In the genomic region with DNA sequence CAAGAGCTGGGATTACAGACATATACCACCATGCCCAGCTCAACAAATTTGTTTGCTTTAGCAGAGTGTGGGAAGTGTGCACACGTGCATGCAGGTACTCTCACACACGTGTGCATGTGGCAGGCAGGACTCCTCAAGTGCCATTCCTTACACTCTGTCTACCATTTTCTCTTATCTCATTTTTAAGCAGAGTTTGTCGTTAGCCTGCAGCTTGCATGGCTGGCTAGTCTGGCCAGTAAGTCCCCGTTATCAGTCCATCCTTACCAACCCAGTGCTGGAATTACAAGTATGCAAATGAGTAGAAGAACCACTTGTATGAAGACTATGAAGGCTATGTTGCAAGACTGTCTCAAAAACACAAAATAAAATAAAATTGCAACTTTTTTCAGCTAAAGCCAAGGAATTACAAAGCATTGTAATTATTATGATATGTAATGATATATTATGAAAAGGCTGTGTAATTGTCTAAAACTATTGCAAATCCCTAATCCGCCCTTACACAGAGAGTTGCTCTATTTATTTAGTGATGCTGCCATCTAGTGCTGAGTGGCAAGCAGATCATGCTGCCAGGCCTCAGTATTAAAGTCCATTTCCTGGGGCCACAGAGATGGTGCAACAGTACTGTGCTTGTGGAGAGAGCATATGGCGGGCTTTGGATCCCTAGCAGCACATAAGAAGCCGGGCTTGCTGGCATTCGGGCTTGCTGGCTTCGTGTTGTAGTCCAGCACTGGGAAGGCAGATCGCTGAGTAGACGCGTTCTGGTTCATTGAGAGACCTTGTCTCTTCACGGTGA, we compare ENCODE assay signal across 9 mouse cellular contexts. TPM values are rescaled to one million over a fixed set of nuclear protein-coding genes. Genes with fewer than 3 reads are reported as not detected.
DNase-seq lines count a peak whose midpoint lies in the region; ATAC-seq and TF ChIP-seq lines count a peak whose summit lies in the region.
"Had no signal": no experiment of that assay in that cellular context is flagged by ENCODE, and none has a peak within 500 bp of the region (broad histone marks: within the 10 kb centered on the region; RNA-seq: fewer than 3 reads in every experiment).

No protein-coding gene starts in this region.

- TF ChIP-seq RAD21 in CH12.LX (IDR thresholded peaks at IDR 0.05; ENCODE audit: low read depth, low read length), result peak; percentile 76

- dilution Hi-C loops in CH12.LX (cut with MboI; ENCODE audit: extremely low pct_ligation_motif_present, extremely low pct_unique_long_range_greater_than_20kb, low sequenced_read_pairs), result no loop called here

- H3K4me1 ChIP-seq in CH12.LX (ENCODE audit: control insufficient read depth in 1 of 2, insufficient read depth in 2 of 2), result peaks cover 3 to 15% of the 10 kb centered on the region in 2 experiments
- peaks cover 2% of the 10 kb centered on the region; the same call in 1 of the 2 replicates for H3K4me1 ChIP-seq in cerebellum, adult 2 months (ENCODE audit: control insufficient read depth, insufficient read depth, low read length)
- no peaks in the 10 kb centered on the region for H3K4me1 ChIP-seq in stomach, postnatal 0 days (replicated peaks; ENCODE audit: control insufficient read depth, insufficient read depth)

- H3K36me3 ChIP-seq in CH12.LX (replicated peaks in 1 of 2; ENCODE audit: control insufficient read depth in 1 of 2, insufficient read depth in 1 of 2, low read length in 1 of 2), result peaks cover 56 to 87% of the 10 kb centered on the region in 2 experiments
- peaks cover 11% of the 10 kb centered on the region for H3K36me3 ChIP-seq in stomach, postnatal 0 days (ENCODE audit: control insufficient read depth, insufficient read depth, low read length)

- peak; percentile 54 for TF ChIP-seq CTCF in gastrocnemius, adult 2 months (IDR thresholded peaks at IDR 0.05)
- TF ChIP-seq CTCF in CH12.LX (conservative IDR thresholded peaks at IDR 0.05 in 1 of 2, IDR thresholded peaks at IDR 0.05 in 1 of 2; ENCODE audit: low read depth in 2 of 2, low read length in 2 of 2), result peak; percentile 32 to 75
- peak; percentile 74 for TF ChIP-seq CTCF in cerebellum, adult 2 months (IDR thresholded peaks at IDR 0.05; ENCODE audit: borderline replicate concordance, insufficient read depth, low read depth, low read length)
- TF ChIP-seq CTCF in stomach, postnatal 0 days (IDR thresholded peaks at IDR 0.05; ENCODE audit: low read depth), result peak; percentile 81

- intact Hi-C loops in gastrocnemius, adult 2 months (cut with DNase I), result loop anchor here (2.0 kb wide), 1 partner anchor 379 kb away; no protein-coding TSS in a partner anchor
- intact Hi-C loops in gastrocnemius, postnatal 14 days (cut with DNase I; ENCODE audit: low total_unique reads), result no loop called here

- H3K9me3 ChIP-seq in CH12.LX (replicated peaks; ENCODE audit: low read length), result no peaks in the 10 kb centered on the region
- no peaks in the 10 kb centered on the region for H3K9me3 ChIP-seq in stomach, postnatal 0 days (ENCODE audit: control insufficient read depth, low read length)

- in situ Hi-C loops in CH12.LX (cut with MboI; ENCODE audit: low pct_ligation_motif_present, low pct_unique_long_range_greater_than_20kb, low sequenced_read_pairs), result no loop called here

- H3K27ac ChIP-seq in gastrocnemius, adult 2 months, result no peak overlapping the region
- H3K27ac ChIP-seq in CH12.LX (ENCODE audit: insufficient read depth, low read depth), result no peak overlapping the region
- no peak overlapping the region for H3K27ac ChIP-seq in cerebellum, adult 2 months (ENCODE audit: insufficient read depth, low read length)
- no peak overlapping the region for H3K27ac ChIP-seq in stomach, postnatal 0 days (replicated peaks)

- no peak overlapping the region for H3K4me2 ChIP-seq in CH12.LX (ENCODE audit: insufficient read depth, low read depth, poor library complexity, severe bottlenecking)
- no peak overlapping the region for H3K4me2 ChIP-seq in stomach, postnatal 0 days (replicated peaks; ENCODE audit: low read depth)

- TF ChIP-seq EP300 in CH12.LX (IDR thresholded peaks at IDR 0.05; ENCODE audit: low read length), result no peak
- TF ChIP-seq EP300 in stomach, postnatal 0 days (optimal IDR thresholded peaks at IDR 0.05), result no peak

- H3K4me3 ChIP-seq in gastrocnemius, adult 2 months, result no peak overlapping the region
- H3K4me3 ChIP-seq in CH12.LX (replicated peaks in 1 of 3; ENCODE audit: low read depth in 2 of 3, low read length in 2 of 3, poor library complexity in 1 of 3), result no peak overlapping the region
- no peak overlapping the region for H3K4me3 ChIP-seq in cerebellum, adult 2 months (replicated peaks; ENCODE audit: insufficient read depth, low read depth, low read length)
- no peak overlapping the region for H3K4me3 ChIP-seq in stomach, postnatal 0 days (ENCODE audit: low read depth, low read length)
- H3K4me3 ChIP-seq: myocyte had no signal

- TF ChIP-seq POLR2A in CH12.LX (IDR thresholded peaks at IDR 0.05; ENCODE audit: low read depth, low read length), result no peak
- no peak for TF ChIP-seq POLR2A in cerebellum, adult 2 months (IDR thresholded peaks at IDR 0.05; ENCODE audit: borderline replicate concordance, insufficient read depth, low read length)

- peak; percentile 32 for DNase-seq in gastrocnemius, adult 2 months
- DNase-seq in gastrocnemius, postnatal 14 days, result no peak
- DNase-seq in CH12.LX (ENCODE audit: extremely low read depth), result peak; percentile 36
- peak; percentile 81 to 91 for DNase-seq in cerebellum, adult 2 months
- DNase-seq in kidney, postnatal 25 days, result peak; percentile 44 to 45
- no peak for DNase-seq in stomach, postnatal 0 days (ENCODE audit: low spot score)
- DNase-seq in right cerebral cortex, postnatal 14 days, result no peak
- no peak for DNase-seq in thymus, postnatal 14 days

- no peak overlapping the region for H3K9ac ChIP-seq in CH12.LX (ENCODE audit: insufficient read depth, low read depth)
- H3K9ac ChIP-seq in stomach, postnatal 0 days (ENCODE audit: low read length), result no peak overlapping the region

- WGBS in cerebellum, adult 2 months, result 35% methylated on average over 13 of the region's 13 CpGs
- 80% methylated on average over 13 of the region's 13 CpGs for WGBS in stomach, postnatal 0 days

- H3K79me2 ChIP-seq in CH12.LX (replicated peaks; ENCODE audit: control insufficient read depth, extremely low read depth, insufficient read depth, poor library complexity, severe bottlenecking), result peaks cover 7% of the 10 kb centered on the region; the same call in 1 of the 2 replicates

- peak; percentile 74 for ATAC-seq in stomach, postnatal 0 days (ENCODE audit: low FRiP score, low TSS enrichment)

- no peaks in the 10 kb centered on the region for H3K27me3 ChIP-seq in CH12.LX (replicated peaks)
- H3K27me3 ChIP-seq in cerebellum, adult 2 months (ENCODE audit: control insufficient read depth, insufficient read depth, low read length), result no peaks in the 10 kb centered on the region
- no peaks in the 10 kb centered on the region for H3K27me3 ChIP-seq in stomach, postnatal 0 days (ENCODE audit: control insufficient read depth, insufficient read depth, low read length)

TF ChIP-seq in CH12.LX, 34 proteins besides CTCF, POLR2A, EP300 and RAD21:
- TF ChIP-seq NELFE (IDR thresholded peaks at IDR 0.05; ENCODE audit: low read depth, low read length) (no peak), SMC3 (IDR thresholded peaks at IDR 0.05; ENCODE audit: low read depth, low read length) (peak; percentile 55)

RNA-seq across cellular contexts. Expression of gene Cacna1d, which starts 24.9 kb away (rescaled TPM):
- total RNA-seq in gastrocnemius, adult 2 months (2021), result under 1 TPM; 0.36 to 0.38 TPM
- total RNA-seq in gastrocnemius, postnatal 14 days (2021), result under 1 TPM; 0.66 to 0.73 TPM
- total RNA-seq in CH12.LX (2012; rRNA removed), result 0.04 and 0.17 TPM in 2 replicates
- total RNA-seq in CH12.LX (2014; rRNA removed), result 0.08 and 0.14 TPM in 2 replicates
- 0.63 and 0.66 TPM in 2 replicates for polyA plus RNA-seq in CH12.LX (2012; ENCODE audit: insufficient read length, low read depth)
- 35.0 and 46.0 TPM in 2 replicates for polyA plus RNA-seq in cerebellum, adult 2 months (2012; rRNA removed)
- polyA plus RNA-seq in stomach, postnatal 0 days (2015; fragmentation: Nextera tagmentation; extraction: Ambion mirVana), result 2.2 TPM in 2 replicates
- polyA plus RNA-seq: myocyte had no signal

RNA-seq across cellular contexts. Expression of gene Tkt, which starts 32.0 kb away (rescaled TPM):
- total RNA-seq in gastrocnemius, adult 2 months (2021), result 10 to 100 TPM in 1 of 2 experiments, 1 to 10 TPM in 1; 8.0 to 15.0 TPM
- total RNA-seq in gastrocnemius, postnatal 14 days (2021), result 10 to 100 TPM; 13.7 to 19.7 TPM
- total RNA-seq in CH12.LX (2012; rRNA removed) (432 and 450 TPM in 2 replicates), CH12.LX (2014; rRNA removed) (420 and 456 TPM in 2 replicates)
- 735 and 837 TPM in 2 replicates for polyA plus RNA-seq in CH12.LX (2012; ENCODE audit: insufficient read length, low read depth)
- 181 and 183 TPM in 2 replicates for polyA plus RNA-seq in cerebellum, adult 2 months (2012; rRNA removed)
- polyA plus RNA-seq in stomach, postnatal 0 days (2015; fragmentation: Nextera tagmentation; extraction: Ambion mirVana), result 200 and 202 TPM in 2 replicates

RNA-seq across cellular contexts. Expression of gene Dcp1a, which starts 36.8 kb away (rescaled TPM):
- 1 to 10 TPM; 8.4 to 8.6 TPM for total RNA-seq in gastrocnemius, adult 2 months (2021)
- 1 to 10 TPM; 8.3 to 8.4 TPM for total RNA-seq in gastrocnemius, postnatal 14 days (2021)
- total RNA-seq in CH12.LX (2012; rRNA removed), result 20.1 TPM in 2 replicates
- total RNA-seq in CH12.LX (2014; rRNA removed), result 18.3 TPM in 2 replicates
- 25.4 and 26.9 TPM in 2 replicates for polyA plus RNA-seq in CH12.LX (2012; ENCODE audit: insufficient read length, low read depth)
- 20.6 and 20.8 TPM in 2 replicates for polyA plus RNA-seq in cerebellum, adult 2 months (2012; rRNA removed)
- 5.2 and 6.7 TPM in 2 replicates for polyA plus RNA-seq in stomach, postnatal 0 days (2015; fragmentation: Nextera tagmentation; extraction: Ambion mirVana)

Comparison
In these comparisons a context has a peak if more than half of its experiments do, and no peak if none do; other contexts are left out.
1. DNase-seq: peak in gastrocnemius, adult 2 months (single experiment), CH12.LX (single experiment), cerebellum, adult 2 months (2 of 2) and kidney, postnatal 25 days (2 of 2); none in gastrocnemius, postnatal 14 days (single experiment), stomach, postnatal 0 days (single experiment), right cerebral cortex, postnatal 14 days (single experiment) and thymus, postnatal 14 days (single experiment).
2. RNA of gene Tkt, which starts 32.0 kb away (total RNA-seq): 420 to 456 TPM in CH12.LX; 13.7 to 19.7 TPM in gastrocnemius, postnatal 14 days and 8.0 to 15.0 TPM in gastrocnemius, adult 2 months; every median in the first group is over 10 times any median in the second.
3. Peak in every context shown above with its lines, with median percentiles within 50 percentile points of each other: CTCF ChIP-seq.